Mouse (Mus musculus) common myeloid progenitor, adult 5-6 weeks (primary cell): ENCODE results near the gene Cracr2b. TPM values are rescaled to one million over a fixed set of nuclear protein-coding genes. Genes with fewer than 3 reads are reported as not detected.

Source experiments
- total RNA-seq: library from RNA; stranded (forward); fragments of 200-1000, 187-1606 nt; gene quantifications from 2 replicates; pipeline ENCODE4 v1.2.3, GENCODE M21; 2017

Cracr2b gene
- total RNA-seq, 1 experiment from 2014 or later, result not detected

Other genes starting within 250 kb of the Cracr2b start
- 0.32 and 1.2 TPM in 2 replicates for gene Lmntd2, start 247.0 kb upstream of the Cracr2b start, total RNA-seq
- gene Rassf7, start 245.2 kb upstream of the Cracr2b start, total RNA-seq, result 1.8 and 5.9 TPM in 2 replicates
- gene Phrf1, start 232.3 kb upstream of the Cracr2b start, total RNA-seq, result 64.1 and 114 TPM in 2 replicates
- gene Irf7, start 194.6 kb upstream of the Cracr2b start, total RNA-seq, result 3.4 and 24.7 TPM in 2 replicates
- gene Cdhr5, start 184.3 kb upstream of the Cracr2b start, total RNA-seq, result not detected in 2 replicates
- gene Sct, start 182.0 kb upstream of the Cracr2b start, total RNA-seq, result not detected in 2 replicates
- not detected in 2 replicates for gene Drd4, start 169.1 kb upstream of the Cracr2b start, total RNA-seq
- gene Deaf1, start 133.4 kb upstream of the Cracr2b start, total RNA-seq, result 18.7 and 29.1 TPM in 2 replicates
- gene Tmem80, start 133.4 kb upstream of the Cracr2b start, total RNA-seq, result 7.4 and 9.0 TPM in 2 replicates
- 1.1 TPM in 1 of 2 replicates, not detected in the other for gene Eps8l2, start 122.2 kb upstream of the Cracr2b start, total RNA-seq
- 295 and 302 TPM in 2 replicates for gene Taldo1, start 68.9 kb upstream of the Cracr2b start, total RNA-seq
- 11.4 and 12.7 TPM in 2 replicates for gene Gatd1, start 47.0 kb upstream of the Cracr2b start, total RNA-seq
- not detected in 2 replicates for gene Cend1, start 31.6 kb upstream of the Cracr2b start, total RNA-seq
- 4.9 and 11.1 TPM in 2 replicates for gene Slc25a22, start 23.2 kb upstream of the Cracr2b start, total RNA-seq
- gene Pidd1, start 17.1 kb upstream of the Cracr2b start, total RNA-seq, result 8.3 and 14.3 TPM in 2 replicates
- gene Rplp2, start 13.7 kb upstream of the Cracr2b start, total RNA-seq, result 2,332 and 2,799 TPM in 2 replicates
- 13.9 and 14.4 TPM in 2 replicates for gene Pnpla2, start 5.9 kb upstream of the Cracr2b start, total RNA-seq
- gene Cd151, start 6.3 kb downstream of the Cracr2b start, total RNA-seq, result 31.4 and 32.9 TPM in 2 replicates
- gene Polr2l, start 14.0 kb downstream of the Cracr2b start, total RNA-seq, result 44.5 and 47.0 TPM in 2 replicates
- 50.3 and 53.3 TPM in 2 replicates for gene Tspan4, start 14.1 kb downstream of the Cracr2b start, total RNA-seq
- 25.4 and 27.5 TPM in 2 replicates for gene Chid1, start 78.8 kb downstream of the Cracr2b start, total RNA-seq
- gene Ap2a2, start 101.1 kb downstream of the Cracr2b start, total RNA-seq, result 26.6 and 27.8 TPM in 2 replicates
- 0.18 TPM in 1 of 2 replicates, not detected in the other for gene Muc6, start 194.2 kb downstream of the Cracr2b start, total RNA-seq
- gene Muc2, start 229.2 kb downstream of the Cracr2b start, total RNA-seq, result not detected in 2 replicates